Mouse (Mus musculus) embryo, embryonic 11 days (tissue): ENCODE data around the gene Scly.

Source experiments
- DNase-seq: peaks from one replicate; pipeline ENCODE4 v3.0.0-alpha.2; 2015

The Scly gene

DNA sequence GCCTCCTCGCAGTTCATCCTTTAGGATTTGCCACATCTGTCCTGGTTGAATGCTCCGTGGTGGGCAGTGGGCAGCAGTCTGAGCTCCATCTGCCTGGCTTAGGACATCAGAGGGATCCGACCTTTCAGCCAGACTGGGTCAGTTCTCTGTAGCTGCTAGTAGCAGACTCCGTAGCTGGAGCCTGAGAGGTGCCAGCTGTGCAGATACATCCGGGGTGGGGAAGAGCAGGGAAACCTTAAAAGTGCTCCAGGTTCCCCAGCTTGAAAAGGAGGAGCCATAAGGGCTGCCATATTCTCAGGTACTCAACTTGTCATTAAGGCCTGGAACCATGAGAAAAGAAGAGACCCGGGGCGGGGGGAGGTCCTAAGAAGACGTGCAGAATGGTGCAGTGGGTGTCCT, 67.7 kb downstream of the Scly start:
- no peak for DNase-seq

DNA sequence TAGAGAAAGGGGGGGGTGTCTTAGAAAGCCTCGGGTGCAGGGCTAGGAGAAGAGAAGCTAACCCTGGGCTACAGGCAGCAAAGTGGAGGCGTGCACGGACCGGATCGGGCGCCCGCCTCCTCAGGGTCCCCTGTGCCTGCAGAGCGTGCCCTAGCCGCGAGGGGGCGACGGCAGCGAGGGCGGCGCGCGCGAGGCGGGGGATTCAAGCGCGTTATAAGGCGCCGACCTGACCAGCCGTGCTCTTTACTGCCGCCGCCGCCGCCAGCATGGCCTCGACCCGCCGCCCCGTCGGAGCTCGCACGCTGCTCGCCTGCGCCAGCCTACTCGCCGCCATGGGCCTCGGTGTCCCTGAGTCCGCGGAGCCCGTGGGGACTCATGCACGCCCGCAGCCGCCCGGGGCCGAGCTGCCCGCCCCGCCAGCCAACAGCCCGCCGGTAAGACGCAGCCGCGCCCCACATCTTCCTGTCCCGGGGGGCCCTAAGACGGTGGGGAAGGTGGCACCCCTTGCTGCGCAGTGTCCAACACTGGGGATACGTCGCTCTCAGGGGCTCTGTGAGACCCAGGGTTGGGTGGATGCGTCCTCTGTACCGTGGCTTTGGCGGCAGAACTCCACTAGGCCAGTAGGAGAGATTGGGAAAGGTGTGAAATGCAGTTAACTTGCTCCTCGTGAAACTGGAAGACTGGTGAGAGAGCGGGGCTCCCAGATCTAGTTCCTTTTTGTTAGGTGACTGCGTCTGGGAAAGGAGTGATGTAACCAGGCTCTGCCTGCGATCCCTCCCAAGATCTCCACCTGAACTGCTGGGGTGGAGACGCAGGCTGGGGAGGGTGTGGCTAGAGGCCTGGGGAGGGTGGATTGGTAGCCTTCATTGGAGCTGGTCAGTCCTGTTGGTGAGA, 68.3 kb downstream of the Scly start, which contains the start of gene Erfe:
Gene Erfe (plus strand): TSS at position 216 of the 894 bp plus-strand sequence.
- peak; percentile 83 for DNase-seq

DNA sequence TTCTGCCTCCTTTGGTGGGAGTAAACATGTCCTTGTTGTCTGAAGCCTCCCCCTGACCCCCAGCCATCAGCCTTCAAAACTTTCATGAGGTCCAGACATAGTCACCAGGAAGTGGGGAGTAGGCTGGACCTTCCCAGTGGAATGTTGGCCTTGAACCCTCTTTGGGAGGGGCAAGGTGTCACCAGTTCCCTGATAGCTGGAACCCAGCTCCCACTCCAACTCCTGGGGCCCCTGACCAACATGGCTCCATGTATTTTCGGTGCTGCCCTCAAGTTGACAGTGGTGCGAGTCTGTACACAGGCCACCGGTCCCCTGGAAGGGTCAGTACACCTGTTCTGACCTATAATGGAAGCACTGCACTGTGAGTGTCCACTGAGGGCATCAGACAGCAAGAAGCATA, 69.2 kb downstream of the Scly start:
- DNase-seq = no peak

DNA sequence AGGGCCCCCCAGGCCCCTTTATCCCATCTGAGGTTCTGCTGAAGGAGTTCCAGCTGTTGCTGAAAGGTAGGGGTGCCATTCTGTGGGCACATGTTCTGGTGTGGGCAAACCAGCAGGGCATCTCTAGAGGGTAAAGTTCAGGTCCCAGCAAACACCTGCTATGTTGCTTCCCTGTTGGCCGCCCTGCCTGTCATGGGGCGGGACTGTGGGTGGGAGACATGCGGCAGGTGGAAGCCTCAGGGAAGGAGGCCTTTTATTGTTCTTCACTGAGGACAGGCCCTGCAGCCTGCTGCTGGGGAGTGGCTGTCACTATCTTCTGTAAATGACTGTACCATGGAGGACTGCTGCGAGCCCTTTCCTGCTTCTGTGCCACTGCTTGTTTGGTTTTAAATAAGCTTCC, 71.3 kb downstream of the Scly start:
- no peak for DNase-seq

DNA sequence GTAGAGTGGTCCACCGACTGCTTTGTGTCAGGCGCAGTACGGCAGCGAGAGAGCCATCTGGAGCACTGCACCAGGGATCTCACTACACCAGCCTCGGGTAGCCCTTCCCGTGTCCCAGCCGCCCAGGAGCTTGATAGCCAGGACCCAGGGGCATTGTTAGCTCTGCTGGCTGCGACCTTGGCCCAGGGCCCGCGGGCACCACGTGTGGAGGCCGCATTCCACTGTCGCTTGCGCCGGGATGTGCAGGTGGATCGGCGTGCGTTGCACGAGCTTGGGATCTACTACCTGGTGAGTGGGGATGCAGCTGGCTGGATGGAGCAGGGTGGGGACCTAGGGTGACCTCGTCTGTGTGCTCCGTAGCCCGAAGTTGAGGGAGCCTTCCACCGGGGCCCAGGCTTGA, 71.9 kb downstream of the Scly start:
- no peak for DNase-seq
